Mouse (Mus musculus): ENCODE measurements around the gene Gm20662. TPM values are rescaled to one million over a fixed set of nuclear protein-coding genes. Genes with fewer than 3 reads are reported as not detected.
A peak's percentile ranks its signal among the peaks of the same experiment; 100 is the strongest.

The Gm20662 gene
- polyA plus RNA-seq, 2 experiments, result 0.76 to 6.8 TPM

DNA sequence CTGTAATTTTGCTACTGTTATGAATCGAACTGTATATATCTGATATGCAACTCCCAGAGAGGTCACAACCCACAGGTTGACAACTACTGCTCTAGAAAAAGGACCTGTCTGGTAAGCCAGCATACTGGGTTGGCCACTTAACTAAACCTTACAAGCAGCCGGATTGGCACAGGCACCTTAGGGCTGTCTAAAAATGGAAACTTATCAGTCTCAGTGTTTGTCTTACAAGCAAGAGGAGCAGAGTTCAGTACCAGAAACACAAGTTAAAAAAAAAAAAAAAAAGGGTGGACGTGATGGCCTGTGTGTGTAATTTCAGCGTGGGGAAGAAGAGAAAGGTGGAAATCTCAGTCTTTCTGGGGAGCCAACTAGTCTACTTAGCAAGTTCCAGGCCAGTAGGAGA is 75.7 kb downstream of the Gm20662 start:
- WGBS, result 83% methylated on average over 4 of the region's 4 CpGs
- no peak overlapping the region for H3K27ac ChIP-seq (replicated peaks; ENCODE audit: low read depth, low read length)

DNA sequence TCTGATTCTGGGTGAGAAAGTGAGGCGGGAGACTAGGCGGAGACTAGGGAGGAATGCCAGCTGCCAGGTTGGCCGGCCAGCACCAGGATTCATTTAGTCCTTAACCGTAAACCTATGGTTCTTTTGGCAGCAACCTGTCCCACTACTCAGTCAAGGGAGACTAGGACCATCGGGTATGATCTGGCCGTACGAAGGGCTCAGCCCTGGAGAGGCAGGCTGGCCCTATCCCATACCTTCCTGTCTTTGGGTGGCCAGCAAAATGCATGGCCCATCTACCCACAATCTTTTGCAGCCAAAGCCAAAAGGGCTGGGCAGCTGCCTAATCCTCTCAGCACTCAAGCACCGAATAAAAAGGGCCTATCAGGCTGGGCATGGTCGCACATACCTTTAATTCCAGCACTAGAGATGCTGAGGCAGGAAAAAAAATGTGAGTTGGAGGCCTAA is 76.4 kb downstream of the Gm20662 start:
- Histone ChIP-seq H3K4me1 (ENCODE audit: control insufficient read depth, insufficient read depth, low read length) (no peaks in the 10 kb centered on the region), H3K27me3 (ENCODE audit: control insufficient read depth, insufficient read depth, low read length) (no peaks in the 10 kb centered on the region), H3K36me3 (ENCODE audit: control insufficient read depth, insufficient read depth, low read length) (peaks cover 19% of the 10 kb centered on the region), H3K4me3 (replicated peaks; ENCODE audit: low read length) (no peak overlapping the region), H3K27ac (replicated peaks; ENCODE audit: low read depth, low read length) (no peak overlapping the region), H3K4me2 (replicated peaks; ENCODE audit: low read depth, low read length, severe bottlenecking) (no peak overlapping the region), H3K9me3 (ENCODE audit: control insufficient read depth, low read length) (no peaks in the 10 kb centered on the region), H3K9ac (ENCODE audit: low read depth, low read length, severe bottlenecking) (no peak overlapping the region)
- TF ChIP-seq POLR2A (IDR thresholded peaks at IDR 0.05; ENCODE audit: borderline replicate concordance, extremely low read depth, insufficient read depth, insufficient read length), result no peak
- 51% methylated on average over 9 of the region's 9 CpGs for WGBS
- ATAC-seq (ENCODE audit: low FRiP score, low read depth) (no peak), DNase-seq (ENCODE audit: low spot score) (no peak)

More for the DNA sequence above, 75.7 kb downstream of the Gm20662 start:
- ATAC-seq (ENCODE audit: low FRiP score, low read depth) (no peak), DNase-seq (ENCODE audit: low spot score) (no peak)
- Histone ChIP-seq H3K9ac (ENCODE audit: low read depth, low read length, severe bottlenecking) (no peak overlapping the region), H3K4me2 (replicated peaks; ENCODE audit: low read depth, low read length, severe bottlenecking) (no peak overlapping the region), H3K4me1 (ENCODE audit: control insufficient read depth, insufficient read depth, low read length) (no peaks in the 10 kb centered on the region), H3K4me3 (replicated peaks; ENCODE audit: low read length) (no peak overlapping the region), H3K27me3 (ENCODE audit: control insufficient read depth, insufficient read depth, low read length) (no peaks in the 10 kb centered on the region), H3K9me3 (ENCODE audit: control insufficient read depth, low read length) (no peaks in the 10 kb centered on the region), H3K36me3 (ENCODE audit: control insufficient read depth, insufficient read depth, low read length) (peaks cover 21% of the 10 kb centered on the region)
- no peak for TF ChIP-seq POLR2A (IDR thresholded peaks at IDR 0.05; ENCODE audit: borderline replicate concordance, extremely low read depth, insufficient read depth, insufficient read length)

DNA sequence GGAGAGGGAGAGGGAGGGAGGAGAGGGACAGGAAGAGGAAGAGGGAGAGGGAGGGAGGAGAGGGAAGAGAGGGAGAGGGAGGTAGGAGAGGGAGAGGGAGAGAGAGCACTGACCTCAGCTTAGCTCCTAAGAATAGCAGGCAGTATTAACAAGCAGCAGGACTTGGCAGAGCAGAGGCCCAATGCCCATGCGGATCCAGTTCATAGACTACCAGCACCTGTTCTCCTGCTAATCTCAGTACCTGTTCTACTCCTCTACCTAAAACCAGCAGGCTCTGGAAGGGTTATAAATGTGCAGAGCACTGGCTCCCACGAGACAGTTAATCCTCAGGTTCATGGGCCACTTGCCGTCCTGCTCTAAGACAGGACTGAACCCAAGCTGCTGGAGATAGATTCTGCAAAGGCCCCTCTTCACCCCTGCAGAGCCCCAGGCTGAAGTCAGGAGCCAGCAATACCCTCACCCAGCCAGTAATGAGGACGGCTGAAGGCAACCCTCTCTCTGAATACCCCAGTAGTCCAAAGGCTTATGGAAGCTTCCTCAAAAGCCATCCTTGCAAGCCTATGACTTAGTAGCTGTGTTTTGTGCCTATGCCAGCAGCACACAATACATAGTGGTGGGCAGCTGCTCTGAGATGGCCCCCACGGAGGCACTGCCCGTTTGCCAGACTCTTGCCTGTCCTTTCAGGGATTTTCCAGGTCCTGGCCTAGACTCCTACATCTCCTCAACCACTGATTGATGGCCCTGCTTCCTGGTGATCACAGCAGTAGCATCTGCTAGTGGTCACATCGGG is 77.2 kb downstream of the Gm20662 start:
- 69% methylated on average over 7 of the region's 7 CpGs for WGBS
- Histone ChIP-seq H3K27me3 (ENCODE audit: control insufficient read depth, insufficient read depth, low read length) (no peaks in the 10 kb centered on the region), H3K4me3 (replicated peaks; ENCODE audit: low read length) (no peak overlapping the region), H3K4me2 (replicated peaks; ENCODE audit: low read depth, low read length, severe bottlenecking) (no peak overlapping the region), H3K36me3 (ENCODE audit: control insufficient read depth, insufficient read depth, low read length) (peaks cover 19% of the 10 kb centered on the region), H3K9me3 (ENCODE audit: control insufficient read depth, low read length) (no peaks in the 10 kb centered on the region), H3K27ac (replicated peaks; ENCODE audit: low read depth, low read length) (no peak overlapping the region), H3K9ac (ENCODE audit: low read depth, low read length, severe bottlenecking) (no peak overlapping the region), H3K4me1 (ENCODE audit: control insufficient read depth, insufficient read depth, low read length) (peaks cover 1% of the 10 kb centered on the region; the same call in 1 of the 2 replicates)
- TF ChIP-seq POLR2A (IDR thresholded peaks at IDR 0.05; ENCODE audit: borderline replicate concordance, extremely low read depth, insufficient read depth, insufficient read length), result no peak
- ATAC-seq (ENCODE audit: low FRiP score, low read depth), result no peak
- no peak for DNase-seq (ENCODE audit: low spot score)

DNA sequence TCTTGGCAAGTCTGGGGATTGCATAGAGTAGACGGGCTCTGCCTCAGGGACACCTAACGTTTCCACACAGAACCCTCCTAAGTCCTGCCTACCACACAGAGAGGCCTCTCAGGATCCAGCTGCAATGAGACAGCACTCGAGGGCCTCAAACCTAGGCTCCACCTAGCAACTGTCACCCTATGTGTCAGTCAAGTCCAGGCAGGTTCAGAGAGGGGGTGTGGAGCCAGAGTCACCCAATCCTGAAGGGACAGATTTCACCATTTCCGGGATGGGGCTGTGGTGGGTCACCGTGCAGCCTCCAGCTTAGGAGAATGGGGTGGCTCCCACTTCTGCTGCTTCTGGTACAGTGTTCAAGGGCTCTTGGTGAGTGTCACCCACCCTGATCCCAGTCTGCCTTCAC is 84.0 kb downstream of the Gm20662 start, which contains the start of gene Mst1:
Mst1 (plus strand) TSS at position 269 of the 400 bp plus-strand sequence.
- H3K4me1 ChIP-seq (ENCODE audit: control insufficient read depth, insufficient read depth, low read length), result peaks cover 14% of the 10 kb centered on the region
- H3K27ac ChIP-seq (replicated peaks; ENCODE audit: low read depth, low read length), result peak within 1 kb of the TSS; percentile 33; the same call in 1 of the 2 replicates
- peaks cover 20% of the 10 kb centered on the region; the same call in 1 of the 2 replicates for H3K27me3 ChIP-seq (ENCODE audit: control insufficient read depth, insufficient read depth, low read length)

DNA sequence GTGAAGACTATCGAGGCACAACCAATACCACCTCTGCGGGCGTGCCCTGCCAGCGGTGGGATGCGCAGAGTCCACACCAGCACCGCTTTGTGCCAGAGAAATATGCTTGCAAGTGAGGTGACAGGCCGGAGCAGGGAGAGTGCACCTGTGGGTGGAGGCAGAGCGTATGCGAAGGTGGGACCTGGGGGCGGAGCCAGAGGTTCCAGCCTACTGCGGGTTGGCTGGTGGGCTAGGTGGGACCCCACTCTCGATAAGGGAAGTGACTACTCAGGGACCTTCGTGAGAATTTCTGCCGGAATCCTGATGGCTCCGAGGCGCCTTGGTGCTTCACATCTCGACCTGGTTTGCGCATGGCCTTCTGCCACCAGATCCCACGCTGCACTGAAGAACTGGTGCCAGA is 86.4 kb downstream of the Gm20662 start:
- Histone ChIP-seq H3K9me3 (ENCODE audit: control insufficient read depth, low read length) (no peaks in the 10 kb centered on the region), H3K4me2 (replicated peaks; ENCODE audit: low read depth, low read length, severe bottlenecking) (peak overlapping the region; percentile 26), H3K9ac (ENCODE audit: low read depth, low read length, severe bottlenecking) (no peak overlapping the region), H3K4me1 (ENCODE audit: control insufficient read depth, insufficient read depth, low read length) (peaks cover 14% of the 10 kb centered on the region), H3K36me3 (ENCODE audit: control insufficient read depth, insufficient read depth, low read length) (peaks cover 36% of the 10 kb centered on the region), H3K4me3 (replicated peaks; ENCODE audit: low read length) (peak overlapping the region; percentile 11; the same call in 1 of the 2 replicates), H3K27ac (replicated peaks; ENCODE audit: low read depth, low read length) (no peak overlapping the region), H3K27me3 (ENCODE audit: control insufficient read depth, insufficient read depth, low read length) (peaks cover 20% of the 10 kb centered on the region; the same call in 1 of the 2 replicates)
- ATAC-seq (ENCODE audit: low FRiP score, low read depth), result no peak
- DNase-seq (ENCODE audit: low spot score), result no peak
- 9% methylated on average over 19 of the region's 19 CpGs for WGBS
- TF ChIP-seq POLR2A (IDR thresholded peaks at IDR 0.05; ENCODE audit: borderline replicate concordance, extremely low read depth, insufficient read depth, insufficient read length), result no peak

More for the DNA sequence above, 84.0 kb downstream of the Gm20662 start, which contains the start of gene Mst1:
- Histone ChIP-seq H3K9ac (ENCODE audit: low read depth, low read length, severe bottlenecking) (peak within 1 kb of the TSS; percentile 92), H3K4me3 (replicated peaks; ENCODE audit: low read length) (peak within 1 kb of the TSS; percentile 89), H3K4me2 (replicated peaks; ENCODE audit: low read depth, low read length, severe bottlenecking) (peak within 1 kb of the TSS; percentile 92), H3K36me3 (ENCODE audit: control insufficient read depth, insufficient read depth, low read length) (peaks cover 13% of the 10 kb centered on the region), H3K9me3 (ENCODE audit: control insufficient read depth, low read length) (no peaks in the 10 kb centered on the region)
- ATAC-seq (ENCODE audit: low FRiP score, low read depth) (no peak), DNase-seq (ENCODE audit: low spot score) (no peak)
- 71% methylated on average over 5 of the region's 5 CpGs for WGBS
- TF ChIP-seq POLR2A (IDR thresholded peaks at IDR 0.05; ENCODE audit: borderline replicate concordance, extremely low read depth, insufficient read depth, insufficient read length), result no peak

Data from limb, embryonic 14.5 days (tissue).